Mouse (Mus musculus) midbrain, embryonic 15.5 days (tissue): ENCODE data around the gene Fgfr2. TPM values are rescaled to one million over a fixed set of nuclear protein-coding genes. Genes with fewer than 3 reads are reported as not detected.

Experiments
- ATAC-seq: fragments of 200-750 bp; cut with Nextera tagmentation; replicated peaks from 2 replicates; pipeline ENCODE4 v1.8.0; 2017; ENCODE audit warnings: moderate TSS enrichment
- H3K27ac ChIP-seq: fragments of 300-500 bp; sonication (generic); 2 replicates; pipeline ENCODE4 v1.5.1; 2015; ENCODE audit warnings: mild to moderate bottlenecking, inconsistent platforms
- H3K27me3 ChIP-seq: fragments of 300-500 bp; sonication (generic); replicated peaks from 2 replicates; pipeline ENCODE4 v1.6.1; 2015; ENCODE audit warnings: inconsistent platforms
- H3K36me3 ChIP-seq: fragments of 300-500 bp; sonication (generic); replicated peaks from 2 replicates; pipeline ENCODE4 v1.6.1; 2015; ENCODE audit warnings: inconsistent platforms
- H3K4me1 ChIP-seq: fragments of 300-500 bp; sonication (generic); 2 replicates; pipeline ENCODE4 v1.6.1; 2015; ENCODE audit warnings: inconsistent platforms
- H3K4me2 ChIP-seq: fragments of 300-500 bp; sonication (generic); 2 replicates; pipeline ENCODE4 v1.6.1; 2015; ENCODE audit warnings: inconsistent platforms, mild to moderate bottlenecking, moderate library complexity
- H3K4me3 ChIP-seq: fragments of 300-500 bp; sonication (generic); 2 replicates; pipeline ENCODE4 v1.5.1; 2015; ENCODE audit warnings: mild to moderate bottlenecking, inconsistent platforms
- H3K9ac ChIP-seq: fragments of 300-500 bp; sonication (generic); 2 replicates; pipeline ENCODE4 v1.6.1; 2015; ENCODE audit warnings: mild to moderate bottlenecking, inconsistent platforms
- H3K9me3 ChIP-seq: fragments of 300-500 bp; sonication (generic); 2 replicates; pipeline ENCODE4 v1.6.1; 2016; ENCODE audit warnings: inconsistent platforms
- WGBS: fragments of 180-500 bp; shearing (Covaris S2); methylation state at CpG from one replicate; pipeline ENCODE4 v1.1.7; 2015; ENCODE audit warnings: mixed read lengths; 5-methylcytosine and 5-hydroxymethylcytosine counted together
- polyA plus RNA-seq: library from polyadenylated mRNA; unstranded; fragments of >200 nt; fragmentation: Nextera tagmentation; extraction: Ambion mirVana; gene quantifications from 2 replicates; pipeline ENCODE4 v1.2.1, GENCODE M21; 2015

Gene Fgfr2
- polyA plus RNA-seq, 1 experiment from 2014 or later = 23.3 TPM

DNA sequence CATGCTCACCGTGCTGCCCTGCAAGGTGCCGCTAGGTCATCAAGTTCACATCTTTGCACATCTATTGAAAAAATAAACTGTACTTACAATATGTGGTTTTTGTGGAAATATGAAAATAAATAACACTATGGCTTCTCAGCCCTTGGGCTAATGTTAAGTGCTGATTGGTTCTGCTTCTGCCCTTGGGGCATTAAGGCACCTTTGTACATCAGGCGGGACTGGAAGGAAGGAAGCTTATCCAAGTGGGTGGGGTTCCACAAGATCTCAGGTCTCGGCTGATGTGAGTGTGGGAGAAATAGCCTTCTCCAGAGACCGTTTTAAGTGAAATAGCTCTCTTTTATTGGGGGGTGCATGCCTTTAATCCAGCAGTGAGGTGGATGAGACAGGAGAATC, 730.1 kb downstream of the Fgfr2 start:
- WGBS = 88% methylated on average over 5 of the region's 5 CpGs
- no peak overlapping the region for H3K9ac ChIP-seq

DNA sequence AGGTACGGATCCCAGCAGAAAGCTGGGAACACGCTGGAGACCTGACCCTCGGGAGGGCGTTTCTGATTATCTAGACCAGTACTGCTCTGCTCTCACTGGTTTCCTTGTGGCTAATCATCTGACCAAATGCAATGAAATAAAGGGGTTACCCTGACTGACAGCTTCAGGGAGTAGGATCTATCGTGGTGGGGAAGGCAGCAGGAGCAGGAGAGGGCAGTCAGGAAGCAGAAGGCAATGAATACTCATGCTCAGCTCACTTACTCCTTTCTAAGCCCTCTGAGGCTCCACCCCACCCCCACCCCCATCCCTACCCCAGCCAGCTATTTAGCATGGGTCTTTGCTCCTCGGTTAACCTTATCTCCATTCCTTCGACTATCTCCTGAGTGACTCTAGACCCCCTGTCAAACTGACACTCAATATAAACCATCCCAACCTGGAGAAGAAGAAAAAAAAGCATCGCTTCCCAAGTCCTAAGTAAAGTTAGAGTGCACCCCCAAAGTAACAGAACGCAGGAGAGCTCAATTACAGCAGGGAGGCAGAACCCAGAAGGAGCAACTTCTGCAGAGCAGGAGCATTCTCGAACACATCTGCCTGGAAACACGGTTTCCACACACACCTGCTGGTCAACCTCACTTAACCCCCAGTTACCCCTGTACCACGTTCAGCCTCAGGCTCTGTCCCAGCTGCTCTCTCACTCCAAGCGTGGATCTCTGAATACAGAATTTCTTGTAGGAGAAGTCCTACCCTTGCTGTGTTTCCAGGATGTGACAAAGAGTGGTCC, 730.7 kb downstream of the Fgfr2 start:
- Histone ChIP-seq H3K9me3 (no peaks in the 10 kb centered on the region), H3K27ac (no peak overlapping the region), H3K36me3 (no peaks in the 10 kb centered on the region), H3K4me1 (no peaks in the 10 kb centered on the region; the same call in 1 of the 2 replicates), H3K4me2 (no peak overlapping the region), H3K9ac (no peak overlapping the region), H3K4me3 (no peak overlapping the region), H3K27me3 (0 out of 2 replicates have a peak, but pooled peaks cover 6% of the 10 kb centered on the region)
- 80% methylated on average over 13 of the region's 13 CpGs for WGBS
- no peak for ATAC-seq

More for the DNA sequence above, 730.1 kb downstream of the Fgfr2 start:
- no peak for ATAC-seq
- no peak overlapping the region for H3K4me2 ChIP-seq
- no peaks in the 10 kb centered on the region; the same call in 1 of the 2 replicates for H3K4me1 ChIP-seq
- 0 out of 2 replicates have a peak, but pooled peaks cover 6% of the 10 kb centered on the region for H3K27me3 ChIP-seq
- no peak overlapping the region for H3K27ac ChIP-seq
- no peaks in the 10 kb centered on the region for H3K9me3 ChIP-seq
- H3K36me3 ChIP-seq = no peaks in the 10 kb centered on the region
- no peak overlapping the region for H3K4me3 ChIP-seq

DNA sequence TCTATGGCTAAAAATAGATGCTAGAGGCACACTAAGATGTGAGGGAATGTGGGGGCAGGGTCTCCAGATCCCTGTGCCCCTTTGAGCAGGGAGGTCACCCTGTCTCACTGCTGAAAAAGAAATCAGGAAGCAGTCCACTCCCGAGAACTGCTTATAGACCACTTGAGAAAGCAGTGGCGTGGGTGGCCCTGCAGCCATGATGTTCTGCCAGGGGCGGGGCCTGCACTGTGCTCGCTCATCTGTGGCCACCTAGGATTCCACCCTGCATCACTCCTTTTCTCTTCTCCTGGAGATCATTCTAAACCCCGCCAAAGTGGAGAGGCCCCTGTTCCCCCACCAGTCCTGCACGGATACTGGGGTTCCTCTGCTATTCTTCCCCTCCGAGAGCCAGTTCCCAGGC, 733.7 kb downstream of the Fgfr2 start:
- H3K9me3 ChIP-seq = no peaks in the 10 kb centered on the region
- H3K4me2 ChIP-seq = no peak overlapping the region
- H3K27ac ChIP-seq = no peak overlapping the region
- no peak overlapping the region for H3K4me3 ChIP-seq
- H3K9ac ChIP-seq = no peak overlapping the region
- WGBS = 54% methylated on average over 7 of the region's 7 CpGs
- no peak for ATAC-seq
- peaks cover 17% of the 10 kb centered on the region for H3K4me1 ChIP-seq
- no peaks in the 10 kb centered on the region for H3K36me3 ChIP-seq
- 0 out of 2 replicates have a peak, but pooled peaks cover 6% of the 10 kb centered on the region for H3K27me3 ChIP-seq

DNA sequence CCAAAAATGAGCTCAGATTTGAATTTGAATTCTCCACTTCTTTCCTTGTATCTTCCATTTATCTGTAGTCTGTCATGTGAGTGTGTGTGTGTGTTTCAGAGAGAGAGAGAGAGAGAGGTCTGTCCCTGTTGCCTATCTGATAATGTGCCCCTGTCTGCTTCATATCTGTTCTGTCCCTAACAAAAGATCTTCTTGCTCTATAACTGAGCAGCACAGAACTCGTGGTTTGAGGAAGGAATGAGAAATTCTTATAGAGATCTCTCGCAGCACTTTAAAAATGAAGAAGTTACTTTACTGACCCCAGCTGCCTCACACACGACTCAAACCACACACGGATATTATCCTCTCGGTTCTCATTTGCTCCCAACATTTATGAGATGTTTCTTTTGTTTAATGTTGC, 735.6 kb downstream of the Fgfr2 start:
- Histone ChIP-seq H3K4me3 (no peak overlapping the region), H3K9me3 (no peaks in the 10 kb centered on the region), H3K4me2 (no peak overlapping the region), H3K9ac (no peak overlapping the region), H3K27me3 (peaks cover 12% of the 10 kb centered on the region; the same call in 1 of the 2 replicates), H3K27ac (no peak overlapping the region), H3K36me3 (no peaks in the 10 kb centered on the region), H3K4me1 (peaks cover 18% of the 10 kb centered on the region)
- no peak for ATAC-seq
- 74% methylated on average over 5 of the region's 5 CpGs for WGBS

DNA sequence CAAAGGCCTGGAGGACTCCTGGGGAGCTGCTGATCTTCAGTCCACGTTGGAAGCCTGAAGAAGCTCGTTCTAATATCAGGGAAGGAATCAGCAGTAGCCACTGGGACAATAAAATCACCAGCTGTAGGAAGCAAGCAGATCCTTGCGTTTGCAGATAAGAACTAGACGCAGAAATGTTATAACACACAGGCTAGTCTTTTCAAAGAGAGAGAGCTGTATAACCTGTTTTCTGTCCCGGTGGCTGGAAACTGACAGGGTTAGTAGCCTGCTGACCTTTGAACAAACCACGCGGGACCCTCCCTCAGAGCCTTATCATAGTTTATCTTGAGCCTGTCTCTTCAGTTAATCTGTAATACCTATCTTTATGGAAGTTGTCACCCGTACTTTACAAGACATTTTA, 736.8 kb downstream of the Fgfr2 start:
- ATAC-seq = no peak
- Histone ChIP-seq H3K36me3 (no peaks in the 10 kb centered on the region), H3K4me1 (peaks cover 18% of the 10 kb centered on the region), H3K4me3 (no peak overlapping the region), H3K27me3 (peaks cover 8% of the 10 kb centered on the region; the same call in 1 of the 2 replicates), H3K9me3 (no peaks in the 10 kb centered on the region), H3K27ac (no peak overlapping the region), H3K4me2 (no peak overlapping the region), H3K9ac (no peak overlapping the region)
- 51% methylated on average over 8 of the region's 8 CpGs for WGBS

DNA sequence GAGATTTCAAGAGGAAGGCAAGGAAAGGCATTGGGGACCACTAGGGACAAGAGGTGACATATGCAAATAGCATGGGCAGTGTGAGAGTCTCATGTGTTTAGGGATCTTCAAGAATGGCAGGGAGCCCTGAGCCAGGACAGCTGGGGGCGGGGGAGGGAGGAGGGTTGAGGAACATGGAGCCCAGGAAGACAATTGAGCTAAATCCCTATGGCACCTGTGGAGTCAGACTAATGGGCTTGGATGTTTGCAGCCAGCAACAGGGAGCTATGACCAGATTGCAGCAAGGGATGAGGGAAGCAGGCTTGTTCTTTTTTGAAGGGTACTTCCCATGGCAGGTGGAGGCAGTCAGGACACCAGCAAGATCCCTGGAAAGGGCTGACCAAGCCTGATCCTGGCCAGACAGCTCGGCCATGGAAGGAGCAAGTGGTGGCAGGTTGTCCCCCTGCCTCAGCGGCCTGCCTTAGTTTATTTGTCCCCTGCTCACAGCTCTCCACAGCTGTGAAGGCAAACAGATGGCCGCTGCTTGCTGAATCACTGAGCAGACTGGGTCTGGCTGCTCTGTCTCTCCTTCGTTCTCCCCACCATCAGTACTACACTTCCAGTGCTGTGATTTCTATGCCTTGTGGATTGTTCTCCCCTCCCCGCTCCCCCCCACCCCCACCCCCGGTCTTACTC, 737.6 kb downstream of the Fgfr2 start:
- H3K27ac ChIP-seq = peak overlapping the region; percentile 28; the same call in 1 of the 2 replicates

DNA sequence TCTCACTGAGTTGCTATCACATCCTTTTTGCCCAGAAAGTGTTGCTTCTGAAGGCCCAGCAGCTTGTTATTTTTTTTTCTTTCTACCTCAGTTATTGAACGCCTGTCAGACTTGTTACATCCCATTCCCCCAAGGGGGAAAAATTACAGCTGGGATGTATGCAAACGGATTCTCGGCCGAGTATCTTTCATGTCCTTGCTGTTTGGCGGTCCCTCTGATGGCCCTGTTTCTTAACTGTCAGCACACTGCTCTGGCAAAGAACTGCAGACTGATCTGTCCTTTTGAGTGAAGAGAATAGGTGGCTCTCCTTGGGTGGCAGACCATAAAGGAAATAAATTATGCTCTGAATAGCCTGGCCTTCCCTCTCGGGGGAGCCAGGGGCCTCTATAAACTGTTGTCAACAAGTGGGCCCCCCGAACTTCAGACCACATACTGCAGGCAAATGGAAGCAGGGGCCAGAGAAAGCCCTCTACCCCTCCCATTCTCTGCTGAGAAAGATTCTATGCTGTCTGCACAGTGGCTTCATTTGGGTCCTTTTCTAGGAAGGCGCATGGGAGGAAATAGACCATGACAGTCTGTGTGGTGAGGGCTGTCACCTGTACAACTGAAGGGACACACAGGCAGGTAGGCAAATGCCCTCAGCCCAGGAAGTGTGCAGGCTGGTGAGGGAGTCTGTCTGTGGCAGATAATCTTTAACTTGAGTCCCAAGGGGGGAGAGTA, 738.3 kb downstream of the Fgfr2 start:
- 0 out of 2 replicates have a peak, but pooled peaks have one; percentile 9 for ATAC-seq
- WGBS = 10% methylated on average over 8 of the region's 8 CpGs

More for the DNA sequence above, 737.6 kb downstream of the Fgfr2 start:
- H3K4me2 ChIP-seq = no peak overlapping the region
- WGBS = 23% methylated on average over 7 of the region's 7 CpGs
- peaks cover 18% of the 10 kb centered on the region for H3K4me1 ChIP-seq
- no peaks in the 10 kb centered on the region for H3K36me3 ChIP-seq
- ATAC-seq = 0 out of 2 replicates have a peak, but pooled peaks have one; percentile 42
- H3K4me3 ChIP-seq = no peak overlapping the region
- H3K9ac ChIP-seq = no peak overlapping the region
- H3K27me3 ChIP-seq = peaks cover 8% of the 10 kb centered on the region; the same call in 1 of the 2 replicates
- H3K9me3 ChIP-seq = no peaks in the 10 kb centered on the region

DNA sequence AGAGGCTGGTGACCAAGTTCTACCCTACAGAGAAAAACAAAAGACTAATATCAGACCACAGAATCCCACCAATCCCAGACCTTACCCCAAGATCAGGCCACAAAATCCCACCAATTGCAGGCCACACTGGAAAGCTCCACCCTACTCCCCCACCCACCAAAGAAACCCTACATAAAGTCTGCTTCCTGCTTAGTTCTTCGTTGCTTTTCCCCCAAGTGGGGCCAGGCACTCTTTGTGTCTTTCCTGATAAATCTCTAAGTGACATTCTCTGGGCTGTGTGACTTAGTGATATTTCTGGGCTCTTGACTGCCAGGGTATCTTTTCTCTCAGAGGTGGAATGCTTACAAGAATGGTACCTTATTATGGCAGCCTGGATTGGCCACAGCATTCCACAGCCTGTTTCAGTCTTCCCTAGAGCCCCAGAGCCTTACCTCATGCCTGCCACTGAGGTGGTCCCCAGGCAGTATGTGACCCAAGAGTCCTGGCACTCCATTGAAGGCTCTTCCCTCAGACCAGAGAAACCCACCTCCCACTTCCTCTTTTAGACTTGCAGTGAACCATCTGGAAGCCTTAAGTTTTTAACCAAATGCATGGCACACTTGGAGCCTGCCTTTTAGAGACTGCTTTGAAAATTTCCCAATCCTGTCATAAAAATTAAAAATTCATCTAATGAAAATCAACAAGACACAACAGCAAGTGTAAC, 742.4 kb downstream of the Fgfr2 start:
- ATAC-seq = no peak
- 58% methylated on average over 1 of the region's 1 CpGs for WGBS

More for the DNA sequence above, 738.3 kb downstream of the Fgfr2 start:
- Histone ChIP-seq H3K27me3 (peaks cover 8% of the 10 kb centered on the region; the same call in 1 of the 2 replicates), H3K4me3 (no peak overlapping the region), H3K9me3 (no peaks in the 10 kb centered on the region), H3K4me1 (peaks cover 18% of the 10 kb centered on the region), H3K9ac (no peak overlapping the region), H3K36me3 (no peaks in the 10 kb centered on the region), H3K27ac (peak overlapping the region; percentile 28; the same call in 1 of the 2 replicates), H3K4me2 (no peak overlapping the region)

DNA sequence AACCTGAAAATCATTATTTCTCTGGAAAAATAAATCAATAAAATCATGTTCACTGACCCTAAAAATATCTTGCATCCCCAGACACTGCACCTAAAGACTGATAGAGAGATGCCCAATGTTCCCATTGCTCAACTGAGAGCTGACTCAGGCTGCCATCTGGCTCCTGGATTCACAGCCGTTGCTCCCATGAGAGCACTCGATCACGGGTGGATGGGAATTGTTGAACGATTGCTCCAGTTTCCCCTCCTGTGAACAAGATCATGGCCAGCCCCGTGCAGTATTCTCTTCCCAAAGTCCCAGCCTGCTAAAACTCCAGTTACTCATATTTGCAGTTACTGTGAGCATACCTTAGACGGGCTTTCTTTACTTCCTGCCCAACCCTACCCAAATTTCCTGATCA, 745.2 kb downstream of the Fgfr2 start:
- Histone ChIP-seq H3K9ac (no peak overlapping the region), H3K4me3 (no peak overlapping the region), H3K36me3 (no peaks in the 10 kb centered on the region), H3K27ac (no peak overlapping the region), H3K4me2 (no peak overlapping the region), H3K4me1 (peaks cover 9% of the 10 kb centered on the region), H3K9me3 (no peaks in the 10 kb centered on the region), H3K27me3 (peaks cover under 1% of the 10 kb centered on the region; the same call in 1 of the 2 replicates)
- WGBS = 74% methylated on average over 6 of the region's 6 CpGs
- no peak for ATAC-seq

More for the DNA sequence above, 742.4 kb downstream of the Fgfr2 start:
- no peak overlapping the region for H3K9ac ChIP-seq
- H3K4me3 ChIP-seq = no peak overlapping the region
- H3K9me3 ChIP-seq = no peaks in the 10 kb centered on the region
- no peak overlapping the region for H3K27ac ChIP-seq
- no peaks in the 10 kb centered on the region for H3K36me3 ChIP-seq
- H3K27me3 ChIP-seq = peaks cover 5% of the 10 kb centered on the region; the same call in 1 of the 2 replicates
- H3K4me2 ChIP-seq = no peak overlapping the region
- H3K4me1 ChIP-seq = peaks cover 15% of the 10 kb centered on the region

DNA sequence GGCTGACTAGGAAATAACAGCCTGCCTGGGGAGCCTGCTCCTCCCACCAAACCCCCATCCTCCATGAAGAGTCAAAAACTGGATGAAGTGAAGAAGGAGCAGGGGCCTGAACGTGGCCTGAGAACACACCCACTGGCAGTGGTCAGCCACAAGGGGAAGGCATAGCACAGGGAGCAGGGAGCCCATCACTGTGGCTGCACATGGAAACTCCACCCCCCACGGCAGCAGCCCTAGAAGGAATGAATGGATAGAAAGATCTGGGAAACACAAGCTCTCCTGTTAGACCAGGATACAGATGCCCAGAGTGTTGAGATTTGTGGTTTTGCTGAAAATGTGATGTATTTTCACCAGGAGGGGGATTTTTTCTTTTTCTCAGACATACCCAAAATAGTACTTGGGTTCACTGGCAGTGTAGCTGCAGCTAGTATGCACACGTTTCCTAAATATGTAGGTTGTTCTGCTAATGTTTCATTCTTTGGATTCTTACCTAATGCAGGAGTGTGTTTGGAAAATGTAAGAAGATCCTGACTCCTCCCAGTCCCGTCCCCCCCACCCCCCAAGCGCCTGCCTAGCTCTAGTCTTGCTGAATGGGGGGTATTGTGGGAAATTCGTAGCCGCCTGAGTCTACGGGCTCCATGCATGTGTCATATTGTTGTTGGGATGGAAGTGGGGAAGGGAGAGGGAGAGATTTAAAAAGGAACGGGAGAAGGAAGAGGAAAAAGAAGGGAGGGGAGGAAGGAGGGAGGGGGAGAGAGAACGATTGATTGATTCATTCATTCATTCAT, 749.4 kb downstream of the Fgfr2 start:
- Histone ChIP-seq H3K27ac (no peak overlapping the region), H3K9me3 (no peaks in the 10 kb centered on the region), H3K9ac (no peak overlapping the region), H3K4me3 (no peak overlapping the region), H3K4me1 (peaks cover 15% of the 10 kb centered on the region), H3K27me3 (no peaks in the 10 kb centered on the region), H3K4me2 (no peak overlapping the region), H3K36me3 (no peaks in the 10 kb centered on the region)
- 0 out of 2 replicates have a peak, but pooled peaks have one; percentile 33 for ATAC-seq
- WGBS = 61% methylated on average over 10 of the region's 10 CpGs
